Mouse (Mus musculus): ENCODE measurements at regions not wholly inside any gene's neighbourhood (a gene's known extent, or its start where the extent isn't known, plus 50 kb on each side); places are given as distances from the start of the nearest gene placed in this dataset.

DNA sequence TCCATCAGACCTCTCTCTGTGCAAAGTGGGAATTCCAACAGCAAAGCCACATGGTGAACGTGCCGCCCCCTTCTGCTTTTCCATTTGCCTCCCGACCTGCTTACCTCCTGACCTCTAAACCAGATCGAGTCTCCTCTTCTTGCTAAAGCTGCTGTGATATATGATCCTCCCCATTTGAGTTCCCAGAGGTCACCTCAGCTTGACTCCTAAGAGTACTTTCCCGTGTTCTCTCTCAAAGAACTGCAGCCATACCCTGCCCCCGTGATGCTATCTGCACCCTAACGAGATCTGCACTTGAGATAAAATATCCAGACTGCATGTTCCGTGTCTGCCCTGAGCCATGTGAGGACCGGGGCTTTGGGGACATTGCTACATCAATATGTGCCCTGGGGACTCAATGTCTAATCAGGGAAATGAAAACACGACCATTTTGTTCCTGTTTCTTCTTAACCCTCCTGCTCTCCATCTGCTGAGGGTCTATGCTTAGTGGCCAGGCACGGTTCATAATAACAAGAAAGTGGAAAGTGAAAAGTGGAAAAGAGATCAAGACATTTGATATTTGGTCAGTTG lies 94.8 kb downstream of the 3110018I06Rik start:
- H3K9ac ChIP-seq (ENCODE audit: low read depth, low read length): no peak overlapping the region
- no peak for ATAC-seq (ENCODE audit: low read depth)
- 41% methylated on average over 11 of the region's 11 CpGs for WGBS (ENCODE audit: insufficient replicate concordance)
- no peaks in the 10 kb centered on the region for H3K9me3 ChIP-seq (replicated peaks; ENCODE audit: control insufficient read depth, low read length)
- H3K27ac ChIP-seq (ENCODE audit: low read length): no peak overlapping the region
- no peaks in the 10 kb centered on the region for H3K4me1 ChIP-seq (ENCODE audit: control insufficient read depth, low read depth, low read length)
- H3K36me3 ChIP-seq (ENCODE audit: control insufficient read depth, insufficient read depth): no peaks in the 10 kb centered on the region
- H3K4me3 ChIP-seq (ENCODE audit: low read depth, low read length): no peak overlapping the region
- no peaks in the 10 kb centered on the region for H3K27me3 ChIP-seq (ENCODE audit: control insufficient read depth, insufficient read depth, low read depth, low read length)
- no peak overlapping the region for H3K4me2 ChIP-seq (ENCODE audit: low read depth, low read length)

DNA sequence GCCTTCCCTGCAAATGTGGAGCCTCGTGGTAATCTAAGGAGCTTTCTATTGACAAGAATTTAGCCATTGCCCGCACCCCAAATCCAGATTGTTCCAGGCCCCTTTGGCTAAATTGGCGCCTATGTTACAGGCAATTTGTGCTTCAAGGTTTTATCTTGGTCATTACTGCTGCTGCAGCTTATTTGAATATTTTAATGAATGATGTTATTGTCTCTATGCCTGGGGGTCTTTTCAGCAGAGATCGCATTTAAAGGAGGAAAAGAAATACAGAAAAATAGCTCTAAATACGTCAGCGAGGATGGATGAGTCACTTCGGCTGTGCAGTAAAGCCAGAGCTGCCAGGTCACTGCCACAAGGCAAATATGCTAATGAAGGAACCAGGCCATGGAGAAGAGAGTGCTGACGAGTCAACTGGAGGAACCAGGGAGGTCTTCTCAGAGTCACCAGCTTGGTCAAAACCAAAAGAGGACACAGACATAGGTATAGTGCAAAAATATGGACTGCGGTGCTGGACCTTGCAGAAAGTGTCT lies 97.3 kb downstream of the 3110018I06Rik start:
- 55% methylated on average over 9 of the region's 9 CpGs for WGBS (ENCODE audit: insufficient replicate concordance)

DNA sequence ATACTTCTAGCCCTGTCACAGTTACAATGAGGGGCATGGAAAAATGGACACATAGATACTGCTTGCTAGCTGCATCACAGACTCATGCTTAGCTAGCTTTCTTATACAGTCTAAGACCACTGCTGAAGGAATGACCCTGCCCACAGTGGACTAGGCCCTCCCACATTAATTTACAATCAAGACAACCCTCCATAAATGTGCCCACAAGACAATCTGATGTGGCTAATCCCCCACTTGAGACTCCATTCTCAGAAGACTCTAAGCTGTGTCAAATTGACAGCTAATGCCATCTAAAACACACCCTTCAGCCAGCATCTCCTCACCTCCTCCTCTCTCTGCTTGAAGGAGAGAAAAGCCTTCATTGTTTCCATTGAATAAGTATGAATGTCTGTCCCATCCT lies 107.8 kb downstream of the 3110018I06Rik start:
- no peak overlapping the region for H3K27ac ChIP-seq (ENCODE audit: low read length)
- H3K36me3 ChIP-seq (ENCODE audit: control insufficient read depth, insufficient read depth): no peaks in the 10 kb centered on the region
- no peaks in the 10 kb centered on the region for H3K4me1 ChIP-seq (ENCODE audit: control insufficient read depth, low read depth, low read length)
- H3K27me3 ChIP-seq (ENCODE audit: control insufficient read depth, insufficient read depth, low read depth, low read length): no peaks in the 10 kb centered on the region
- H3K4me3 ChIP-seq (ENCODE audit: low read depth, low read length): no peak overlapping the region
- no peak overlapping the region for H3K9ac ChIP-seq (ENCODE audit: low read depth, low read length)
- H3K4me2 ChIP-seq (ENCODE audit: low read depth, low read length): no peak overlapping the region
- ATAC-seq (ENCODE audit: low read depth): no peak
- H3K9me3 ChIP-seq (replicated peaks; ENCODE audit: control insufficient read depth, low read length): no peaks in the 10 kb centered on the region

More for the DNA sequence above, 97.3 kb downstream of the 3110018I06Rik start:
- H3K9me3 ChIP-seq (replicated peaks; ENCODE audit: control insufficient read depth, low read length): no peaks in the 10 kb centered on the region
- no peak overlapping the region for H3K4me2 ChIP-seq (ENCODE audit: low read depth, low read length)
- H3K9ac ChIP-seq (ENCODE audit: low read depth, low read length): no peak overlapping the region
- no peaks in the 10 kb centered on the region for H3K36me3 ChIP-seq (ENCODE audit: control insufficient read depth, insufficient read depth)
- H3K27me3 ChIP-seq (ENCODE audit: control insufficient read depth, insufficient read depth, low read depth, low read length): no peaks in the 10 kb centered on the region
- H3K4me3 ChIP-seq (ENCODE audit: low read depth, low read length): no peak overlapping the region
- no peak for ATAC-seq (ENCODE audit: low read depth)
- H3K27ac ChIP-seq (ENCODE audit: low read length): no peak overlapping the region
- no peaks in the 10 kb centered on the region for H3K4me1 ChIP-seq (ENCODE audit: control insufficient read depth, low read depth, low read length)

DNA sequence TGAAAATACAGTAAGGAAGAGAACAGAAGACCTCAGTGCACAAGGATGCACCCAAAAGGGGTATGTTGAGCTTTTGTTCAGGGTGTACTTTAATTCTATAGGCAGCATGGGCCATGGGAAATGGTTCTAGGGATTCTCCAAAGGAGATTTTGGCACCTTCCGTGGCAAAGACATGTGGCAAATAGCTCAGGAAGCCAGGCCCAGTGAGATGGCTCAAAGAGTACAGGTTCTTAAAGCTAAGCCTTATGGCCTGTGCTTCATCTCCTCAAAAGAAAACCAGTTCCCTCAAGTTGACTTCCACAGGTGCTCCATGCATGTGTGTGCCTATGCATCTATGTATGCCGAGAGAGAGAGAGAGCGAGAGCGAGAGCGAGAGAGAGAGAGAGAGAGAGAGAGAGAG lies 112.1 kb downstream of the 3110018I06Rik start:
- Histone ChIP-seq H3K9me3 (replicated peaks; ENCODE audit: control insufficient read depth, low read length) (no peaks in the 10 kb centered on the region), H3K4me2 (ENCODE audit: low read depth, low read length) (no peak overlapping the region), H3K9ac (ENCODE audit: low read depth, low read length) (no peak overlapping the region), H3K4me3 (ENCODE audit: low read depth, low read length) (no peak overlapping the region), H3K4me1 (ENCODE audit: control insufficient read depth, low read depth, low read length) (no peaks in the 10 kb centered on the region), H3K36me3 (ENCODE audit: control insufficient read depth, insufficient read depth) (no peaks in the 10 kb centered on the region), H3K27ac (ENCODE audit: low read length) (no peak overlapping the region), H3K27me3 (ENCODE audit: control insufficient read depth, insufficient read depth, low read depth, low read length) (no peaks in the 10 kb centered on the region)
- WGBS (ENCODE audit: insufficient replicate concordance): 72% methylated on average over 5 of the region's 5 CpGs
- no peak for ATAC-seq (ENCODE audit: low read depth)

DNA sequence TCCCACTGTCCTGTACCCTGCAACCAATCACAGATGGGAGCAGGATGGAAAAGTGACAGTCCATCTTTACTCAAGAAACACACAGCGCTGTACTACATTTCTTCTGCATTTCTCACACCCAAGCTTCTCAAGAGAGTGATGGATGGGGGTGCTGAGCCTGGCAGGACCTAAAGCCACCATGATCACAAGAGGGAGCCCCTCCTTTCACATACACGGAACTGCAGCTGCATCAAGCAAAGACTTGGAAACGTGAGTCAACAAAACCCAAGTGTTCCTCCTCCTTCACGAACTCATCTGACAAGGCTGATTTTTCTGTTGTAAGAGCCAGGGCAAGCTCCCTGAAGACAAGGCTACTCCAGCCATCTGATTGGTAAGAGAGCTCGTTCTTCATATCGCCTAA lies 120.5 kb downstream of the 3110018I06Rik start:
- 45% methylated on average over 6 of the region's 6 CpGs for WGBS (ENCODE audit: insufficient replicate concordance)
- Histone ChIP-seq H3K4me2 (ENCODE audit: low read depth, low read length) (no peak overlapping the region), H3K4me3 (ENCODE audit: low read depth, low read length) (no peak overlapping the region), H3K27ac (ENCODE audit: low read length) (no peak overlapping the region), H3K9me3 (replicated peaks; ENCODE audit: control insufficient read depth, low read length) (no peaks in the 10 kb centered on the region), H3K9ac (ENCODE audit: low read depth, low read length) (no peak overlapping the region), H3K36me3 (ENCODE audit: control insufficient read depth, insufficient read depth) (no peaks in the 10 kb centered on the region), H3K27me3 (ENCODE audit: control insufficient read depth, insufficient read depth, low read depth, low read length) (no peaks in the 10 kb centered on the region), H3K4me1 (ENCODE audit: control insufficient read depth, low read depth, low read length) (no peaks in the 10 kb centered on the region)
- no peak for ATAC-seq (ENCODE audit: low read depth)

DNA sequence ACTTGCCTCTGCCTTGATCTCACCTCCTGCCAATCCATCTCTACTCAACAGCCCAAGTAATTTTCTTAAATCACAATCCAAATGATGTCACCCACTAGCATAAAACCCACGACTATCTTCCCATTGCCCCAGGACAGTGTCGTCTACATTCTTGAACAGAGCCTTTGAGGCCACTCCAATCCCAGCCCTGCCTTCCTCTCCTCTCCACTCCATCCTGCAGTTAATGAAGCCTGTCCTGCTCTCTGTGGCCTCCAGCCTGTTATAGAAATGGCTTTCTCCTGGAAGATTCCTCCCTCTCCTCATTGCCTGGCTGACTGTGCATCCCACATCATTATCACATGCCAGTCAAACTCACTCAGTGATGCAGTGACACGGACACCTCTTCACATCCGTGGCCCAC lies 121.6 kb downstream of the 3110018I06Rik start:
- Histone ChIP-seq H3K36me3 (ENCODE audit: control insufficient read depth, insufficient read depth) (no peaks in the 10 kb centered on the region), H3K27me3 (ENCODE audit: control insufficient read depth, insufficient read depth, low read depth, low read length) (no peaks in the 10 kb centered on the region), H3K9ac (ENCODE audit: low read depth, low read length) (no peak overlapping the region), H3K27ac (ENCODE audit: low read length) (no peak overlapping the region), H3K4me2 (ENCODE audit: low read depth, low read length) (no peak overlapping the region), H3K9me3 (replicated peaks; ENCODE audit: control insufficient read depth, low read length) (no peaks in the 10 kb centered on the region), H3K4me1 (ENCODE audit: control insufficient read depth, low read depth, low read length) (no peaks in the 10 kb centered on the region), H3K4me3 (ENCODE audit: low read depth, low read length) (no peak overlapping the region)
- no peak for ATAC-seq (ENCODE audit: low read depth)
- WGBS (ENCODE audit: insufficient replicate concordance): 66% methylated on average over 4 of the region's 4 CpGs

DNA sequence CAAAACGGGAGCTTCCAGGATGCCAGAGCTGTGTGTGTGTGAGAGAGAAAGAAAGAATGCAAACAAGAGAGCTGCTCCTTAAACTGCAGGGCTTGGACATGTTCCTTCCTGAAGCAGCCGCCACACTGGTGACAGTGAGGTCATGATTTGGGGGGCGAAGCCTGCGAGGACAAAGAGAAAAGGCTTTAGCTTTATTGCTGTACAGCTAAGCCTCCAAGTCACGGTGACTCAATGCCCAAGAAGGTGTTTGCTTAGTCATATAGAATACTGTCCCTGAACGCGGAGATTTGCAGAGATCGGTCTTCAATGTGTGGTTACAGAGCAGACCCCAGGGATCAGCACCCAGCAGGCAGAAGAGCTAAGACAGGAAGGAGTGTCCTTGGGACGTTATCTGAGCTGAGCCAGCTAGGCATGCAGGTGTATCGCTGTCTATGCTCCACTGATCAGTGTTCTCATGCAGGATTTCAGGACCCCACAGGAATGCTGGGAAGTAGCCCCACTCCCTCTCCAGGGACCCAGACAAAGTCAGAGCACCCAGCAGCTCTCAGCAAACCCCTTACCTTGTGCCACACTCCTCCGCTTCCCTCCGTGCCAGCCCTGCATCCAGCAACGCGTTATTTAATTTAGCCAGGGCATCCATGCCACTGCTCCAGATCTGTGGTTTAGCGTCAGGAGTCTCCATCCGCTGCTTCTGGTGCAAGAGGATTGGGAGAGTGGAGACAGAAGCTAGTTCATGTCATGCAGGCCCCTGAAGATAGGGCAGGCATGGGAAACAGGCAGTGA lies 129.0 kb downstream of the 3110018I06Rik start:
- no peaks in the 10 kb centered on the region for H3K27me3 ChIP-seq (ENCODE audit: control insufficient read depth, insufficient read depth, low read depth, low read length)
- H3K9ac ChIP-seq (ENCODE audit: low read depth, low read length): no peak overlapping the region
- H3K27ac ChIP-seq (ENCODE audit: low read length): no peak overlapping the region
- H3K36me3 ChIP-seq (ENCODE audit: control insufficient read depth, insufficient read depth): no peaks in the 10 kb centered on the region
- H3K9me3 ChIP-seq (replicated peaks; ENCODE audit: control insufficient read depth, low read length): no peaks in the 10 kb centered on the region
- H3K4me2 ChIP-seq (ENCODE audit: low read depth, low read length): no peak overlapping the region
- no peaks in the 10 kb centered on the region for H3K4me1 ChIP-seq (ENCODE audit: control insufficient read depth, low read depth, low read length)
- WGBS (ENCODE audit: insufficient replicate concordance): 53% methylated on average over 16 of the region's 16 CpGs
- no peak for ATAC-seq (ENCODE audit: low read depth)
- no peak overlapping the region for H3K4me3 ChIP-seq (ENCODE audit: low read depth, low read length)

DNA sequence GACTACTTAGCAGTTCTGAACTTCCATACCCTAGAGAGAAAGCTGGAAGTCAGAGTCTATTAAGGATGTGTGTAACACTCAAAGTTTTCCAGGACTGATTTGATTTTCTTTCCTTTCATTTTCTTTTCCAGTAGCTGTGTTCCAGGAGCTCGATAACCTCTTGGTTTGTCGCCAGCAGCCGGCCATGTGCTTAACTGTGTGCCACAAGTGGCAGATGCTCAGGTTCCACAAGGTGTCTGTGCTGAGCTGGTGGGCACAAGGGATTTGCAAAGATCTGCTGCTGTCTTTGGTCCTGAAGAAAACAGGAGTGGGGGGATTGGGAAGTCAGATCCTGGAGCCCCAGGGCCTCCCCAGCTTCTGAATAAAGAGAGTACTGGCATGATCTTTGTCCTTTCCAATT lies 136.0 kb downstream of the 3110018I06Rik start:
- no peak for ATAC-seq (ENCODE audit: low read depth)
- no peak overlapping the region for H3K27ac ChIP-seq (ENCODE audit: low read length)
- no peak overlapping the region for H3K4me2 ChIP-seq (ENCODE audit: low read depth, low read length)
- no peak overlapping the region for H3K9ac ChIP-seq (ENCODE audit: low read depth, low read length)
- H3K36me3 ChIP-seq (ENCODE audit: control insufficient read depth, insufficient read depth): no peaks in the 10 kb centered on the region
- H3K9me3 ChIP-seq (replicated peaks; ENCODE audit: control insufficient read depth, low read length): no peaks in the 10 kb centered on the region
- no peaks in the 10 kb centered on the region for H3K4me1 ChIP-seq (ENCODE audit: control insufficient read depth, low read depth, low read length)
- H3K4me3 ChIP-seq (ENCODE audit: low read depth, low read length): no peak overlapping the region
- H3K27me3 ChIP-seq (ENCODE audit: control insufficient read depth, insufficient read depth, low read depth, low read length): no peaks in the 10 kb centered on the region
- WGBS (ENCODE audit: insufficient replicate concordance): 59% methylated on average over 3 of the region's 3 CpGs

DNA sequence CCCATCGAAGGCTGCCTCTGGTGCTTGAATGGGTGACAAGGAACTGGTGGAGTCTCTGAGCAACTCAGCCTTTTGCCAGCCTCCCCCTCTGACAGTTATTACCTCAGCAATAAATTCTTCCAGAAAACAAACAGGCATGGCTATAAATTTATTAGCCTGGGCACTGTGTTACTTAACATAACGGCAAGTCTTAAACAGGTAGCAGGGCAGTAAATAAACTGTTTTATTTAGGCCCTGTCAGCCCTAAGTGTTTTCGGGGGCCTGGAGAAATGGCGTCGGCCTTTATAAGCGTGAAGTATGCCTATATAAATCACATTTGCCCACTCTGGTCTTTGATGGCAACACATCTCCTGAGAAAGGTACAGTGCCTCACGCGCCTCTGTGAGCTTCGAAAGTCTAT lies 159.6 kb downstream of the 3110018I06Rik start:
- H3K9ac ChIP-seq (ENCODE audit: low read depth, low read length): no peak overlapping the region
- no peak for ATAC-seq (ENCODE audit: low read depth)
- no peaks in the 10 kb centered on the region for H3K27me3 ChIP-seq (ENCODE audit: control insufficient read depth, insufficient read depth, low read depth, low read length)
- no peaks in the 10 kb centered on the region for H3K36me3 ChIP-seq (ENCODE audit: control insufficient read depth, insufficient read depth)
- H3K4me1 ChIP-seq (ENCODE audit: control insufficient read depth, low read depth, low read length): no peaks in the 10 kb centered on the region
- no peak overlapping the region for H3K4me2 ChIP-seq (ENCODE audit: low read depth, low read length)
- no peak overlapping the region for H3K4me3 ChIP-seq (ENCODE audit: low read depth, low read length)
- H3K9me3 ChIP-seq (replicated peaks; ENCODE audit: control insufficient read depth, low read length): no peaks in the 10 kb centered on the region
- WGBS (ENCODE audit: insufficient replicate concordance): 65% methylated on average over 9 of the region's 9 CpGs
- no peak overlapping the region for H3K27ac ChIP-seq (ENCODE audit: low read length)

Measured in liver, embryonic 16.5 days (tissue).